Mouse (Mus musculus): ENCODE results near the gene Cux1. TPM values are rescaled to one million over a fixed set of nuclear protein-coding genes. Genes with fewer than 3 reads are reported as not detected.

Gene Cux1
- polyA plus RNA-seq, 1 experiment from 2014 or later = 89.1 TPM

DNA sequence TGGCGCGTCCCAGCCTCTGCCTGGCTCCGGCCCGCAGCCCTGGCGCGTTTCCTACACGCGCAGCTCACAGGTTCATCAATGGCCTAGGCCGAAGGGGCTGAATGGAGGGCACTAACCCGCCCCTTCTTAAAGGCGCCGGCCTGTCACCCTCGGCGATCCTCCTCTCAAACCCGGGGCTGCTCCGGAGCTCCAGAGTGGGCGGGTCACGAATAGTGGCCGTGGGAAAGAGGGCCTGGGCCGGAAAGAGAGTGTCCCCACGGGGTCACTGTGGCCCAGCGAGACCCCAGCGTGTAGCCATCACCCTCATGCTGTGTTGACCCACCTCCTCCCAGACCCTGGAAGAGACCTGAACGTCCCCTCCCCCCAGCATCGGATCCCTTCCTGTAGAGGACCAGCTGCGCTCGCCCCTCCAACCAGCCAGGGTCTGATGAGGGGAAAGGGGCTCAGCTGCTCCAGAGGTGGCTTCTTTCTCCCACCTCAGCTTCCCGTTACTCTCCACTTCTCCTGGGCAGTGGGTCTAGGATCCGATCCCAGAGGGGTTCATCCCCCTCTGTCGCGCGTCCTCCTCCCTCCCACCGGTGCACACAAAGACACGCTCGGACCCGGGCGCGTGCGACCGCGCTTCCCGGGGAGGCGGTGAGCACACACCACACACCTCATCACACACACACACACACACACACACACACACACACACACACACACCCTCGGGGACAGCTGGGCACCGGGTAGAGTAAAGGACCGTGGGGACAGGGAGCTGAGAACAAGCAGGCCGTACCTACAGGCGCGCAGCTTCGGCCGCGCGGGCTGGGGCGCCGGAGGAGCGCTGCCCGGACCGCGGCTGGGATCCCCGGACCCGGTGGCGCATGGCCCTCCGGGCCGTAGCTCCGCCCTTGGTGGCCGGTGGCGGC is 323.2 kb downstream of the Cux1 start:
- no peaks in the 10 kb centered on the region for H3K36me3 ChIP-seq (replicated peaks; ENCODE audit: control insufficient read depth, insufficient read depth)
- under 1% methylated on average over 62 of the region's 67 CpGs for WGBS
- ATAC-seq (ENCODE audit: low FRiP score) = peak; percentile 53
- H3K4me3 ChIP-seq (replicated peaks; ENCODE audit: low read length) = peak overlapping the region; percentile 67
- H3K4me2 ChIP-seq (replicated peaks) = peak overlapping the region; percentile 85
- peak; percentile 33 for DNase-seq (ENCODE audit: low spot score)
- H3K9ac ChIP-seq = peak overlapping the region; percentile 88
- H3K4me1 ChIP-seq (replicated peaks; ENCODE audit: control insufficient read depth, insufficient read depth, low read length) = peaks cover 31% of the 10 kb centered on the region; the same call in 1 of the 2 replicates
- peak overlapping the region; percentile 84 for H3K27ac ChIP-seq
- no peaks in the 10 kb centered on the region for H3K27me3 ChIP-seq (ENCODE audit: control insufficient read depth, insufficient read depth, low read length)
- H3K9me3 ChIP-seq (ENCODE audit: control insufficient read depth, low read length) = no peaks in the 10 kb centered on the region

DNA sequence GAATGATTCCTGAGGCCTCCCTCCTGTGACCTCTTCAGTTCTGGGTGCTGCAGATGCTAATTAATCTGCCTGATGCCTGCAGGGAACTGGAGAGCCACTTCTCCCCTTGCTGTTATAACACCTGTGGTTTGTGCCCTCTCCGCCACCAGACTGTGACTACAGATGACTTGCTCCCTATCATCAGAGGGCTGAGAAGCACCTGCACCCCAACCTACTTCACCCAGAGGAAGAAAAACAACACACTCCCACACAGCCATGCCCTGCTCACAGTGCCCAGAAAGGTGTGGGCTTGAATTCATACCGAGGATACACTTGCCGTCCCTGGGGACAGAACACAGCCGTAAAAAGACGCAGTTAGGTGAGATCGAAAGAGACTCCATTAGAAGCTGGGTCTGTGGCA is 326.1 kb downstream of the Cux1 start:
- H3K4me2 ChIP-seq (replicated peaks) = no peak overlapping the region
- 74% methylated on average over 6 of the region's 6 CpGs for WGBS
- peaks cover 46% of the 10 kb centered on the region for H3K4me1 ChIP-seq (replicated peaks; ENCODE audit: control insufficient read depth, insufficient read depth, low read length)
- no peak for DNase-seq (ENCODE audit: low spot score)
- no peak overlapping the region for H3K27ac ChIP-seq
- no peak for ATAC-seq (ENCODE audit: low FRiP score)
- no peak overlapping the region for H3K9ac ChIP-seq
- H3K4me3 ChIP-seq (replicated peaks; ENCODE audit: low read length) = no peak overlapping the region
- H3K27me3 ChIP-seq (ENCODE audit: control insufficient read depth, insufficient read depth, low read length) = no peaks in the 10 kb centered on the region
- H3K36me3 ChIP-seq (replicated peaks; ENCODE audit: control insufficient read depth, insufficient read depth) = no peaks in the 10 kb centered on the region
- H3K9me3 ChIP-seq (ENCODE audit: control insufficient read depth, low read length) = no peaks in the 10 kb centered on the region

- Histone ChIP-seq H3K4me2 (replicated peaks) (no peak overlapping the region), H3K9ac (no peak overlapping the region), H3K9me3 (ENCODE audit: control insufficient read depth, low read length) (no peaks in the 10 kb centered on the region), H3K27ac (no peak overlapping the region), H3K4me3 (replicated peaks; ENCODE audit: low read length) (no peak overlapping the region), H3K27me3 (ENCODE audit: control insufficient read depth, insufficient read depth, low read length) (no peaks in the 10 kb centered on the region), H3K4me1 (replicated peaks; ENCODE audit: control insufficient read depth, insufficient read depth, low read length) (peaks cover 44% of the 10 kb centered on the region), H3K36me3 (replicated peaks; ENCODE audit: control insufficient read depth, insufficient read depth) (no peaks in the 10 kb centered on the region)
- 62% methylated on average over 1 of the region's 1 CpGs for WGBS
- DNase-seq (ENCODE audit: low spot score) (no peak), ATAC-seq (ENCODE audit: low FRiP score) (no peak)
These were observed 326.9 kb downstream of the Cux1 start for GRCm38 (mm10) chr5:136240381-136240780.

GRCm38 (mm10) chr5:136237607-136238006 is 329.7 kb downstream of the Cux1 start:
- no peaks in the 10 kb centered on the region for H3K9me3 ChIP-seq (ENCODE audit: control insufficient read depth, low read length)
- H3K4me2 ChIP-seq (replicated peaks) = peak overlapping the region; percentile 52
- no peak for ATAC-seq (ENCODE audit: low FRiP score)
- H3K27me3 ChIP-seq (ENCODE audit: control insufficient read depth, insufficient read depth, low read length) = no peaks in the 10 kb centered on the region
- H3K4me1 ChIP-seq (replicated peaks; ENCODE audit: control insufficient read depth, insufficient read depth, low read length) = peaks cover 31% of the 10 kb centered on the region
- no peak overlapping the region for H3K27ac ChIP-seq
- WGBS = 2% methylated on average over 19 of the region's 19 CpGs
- H3K4me3 ChIP-seq (replicated peaks; ENCODE audit: low read length) = peak overlapping the region; percentile 23
- no peaks in the 10 kb centered on the region for H3K36me3 ChIP-seq (replicated peaks; ENCODE audit: control insufficient read depth, insufficient read depth)
- peak overlapping the region; percentile 44 for H3K9ac ChIP-seq
- no peak for DNase-seq (ENCODE audit: low spot score)

DNA sequence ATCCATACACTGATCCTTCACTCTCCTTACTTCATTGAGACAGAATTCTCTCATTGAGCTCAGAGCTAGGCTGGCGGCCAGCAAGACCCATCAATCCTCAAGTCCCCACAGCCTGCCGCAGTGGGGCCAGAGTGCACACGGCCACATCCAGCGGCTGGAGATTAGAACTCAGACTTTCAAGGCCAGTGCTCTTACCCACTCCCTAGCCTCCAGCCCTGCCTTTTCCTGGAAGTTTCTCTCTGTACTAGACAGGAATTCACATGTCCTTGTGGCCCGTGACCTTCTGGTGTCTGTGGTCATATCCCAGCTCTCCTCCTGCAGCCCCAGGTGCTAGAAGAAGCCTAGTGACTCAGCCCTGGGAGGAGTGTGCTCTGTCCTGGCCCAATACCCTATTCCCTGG is 330.7 kb downstream of the Cux1 start:
- Histone ChIP-seq H3K4me2 (replicated peaks) (no peak overlapping the region), H3K9ac (no peak overlapping the region), H3K27ac (no peak overlapping the region), H3K27me3 (ENCODE audit: control insufficient read depth, insufficient read depth, low read length) (no peaks in the 10 kb centered on the region), H3K9me3 (ENCODE audit: control insufficient read depth, low read length) (no peaks in the 10 kb centered on the region), H3K4me1 (replicated peaks; ENCODE audit: control insufficient read depth, insufficient read depth, low read length) (peaks cover 23% of the 10 kb centered on the region), H3K4me3 (replicated peaks; ENCODE audit: low read length) (no peak overlapping the region), H3K36me3 (replicated peaks; ENCODE audit: control insufficient read depth, insufficient read depth) (peaks cover 4% of the 10 kb centered on the region)
- WGBS = 78% methylated on average over 5 of the region's 5 CpGs
- DNase-seq (ENCODE audit: low spot score) (no peak), ATAC-seq (ENCODE audit: low FRiP score) (no peak)

GRCm38 (mm10) chr5:136230348-136231035 is 336.8 kb downstream of the Cux1 start:
- no peak overlapping the region for H3K9ac ChIP-seq
- no peak overlapping the region for H3K27ac ChIP-seq
- ATAC-seq (ENCODE audit: low FRiP score) (no peak), DNase-seq (ENCODE audit: low spot score) (no peak)
- H3K36me3 ChIP-seq (replicated peaks; ENCODE audit: control insufficient read depth, insufficient read depth) = peaks cover 48% of the 10 kb centered on the region
- no peak overlapping the region for H3K4me2 ChIP-seq (replicated peaks)
- peaks cover 3% of the 10 kb centered on the region; the same call in 1 of the 2 replicates for H3K4me1 ChIP-seq (replicated peaks; ENCODE audit: control insufficient read depth, insufficient read depth, low read length)
- no peak overlapping the region for H3K4me3 ChIP-seq (replicated peaks; ENCODE audit: low read length)
- 51% methylated on average over 4 of the region's 4 CpGs for WGBS
- no peaks in the 10 kb centered on the region for H3K27me3 ChIP-seq (ENCODE audit: control insufficient read depth, insufficient read depth, low read length)
- no peaks in the 10 kb centered on the region for H3K9me3 ChIP-seq (ENCODE audit: control insufficient read depth, low read length)

GRCm38 (mm10) chr5:136226246-136226876 is 340.9 kb downstream of the Cux1 start:
- ATAC-seq (ENCODE audit: low FRiP score) = no peak
- Histone ChIP-seq H3K4me3 (replicated peaks; ENCODE audit: low read length) (no peak overlapping the region), H3K36me3 (replicated peaks; ENCODE audit: control insufficient read depth, insufficient read depth) (peaks cover 80% of the 10 kb centered on the region), H3K9me3 (ENCODE audit: control insufficient read depth, low read length) (no peaks in the 10 kb centered on the region), H3K27me3 (ENCODE audit: control insufficient read depth, insufficient read depth, low read length) (no peaks in the 10 kb centered on the region), H3K4me2 (replicated peaks) (no peak overlapping the region), H3K4me1 (replicated peaks; ENCODE audit: control insufficient read depth, insufficient read depth, low read length) (no peaks in the 10 kb centered on the region), H3K9ac (no peak overlapping the region), H3K27ac (no peak overlapping the region)
- 80% methylated on average over 7 of the region's 7 CpGs for WGBS
- DNase-seq (ENCODE audit: low spot score) = no peak

GRCm38 (mm10) chr5:136218585-136218984 is 348.7 kb downstream of the Cux1 start:
- Histone ChIP-seq H3K27me3 (ENCODE audit: control insufficient read depth, insufficient read depth, low read length) (no peaks in the 10 kb centered on the region), H3K4me3 (replicated peaks; ENCODE audit: low read length) (no peak overlapping the region), H3K4me1 (replicated peaks; ENCODE audit: control insufficient read depth, insufficient read depth, low read length) (no peaks in the 10 kb centered on the region), H3K9ac (no peak overlapping the region), H3K36me3 (replicated peaks; ENCODE audit: control insufficient read depth, insufficient read depth) (peaks cover 45% of the 10 kb centered on the region), H3K9me3 (ENCODE audit: control insufficient read depth, low read length) (peaks cover 5% of the 10 kb centered on the region; the same call in 1 of the 2 replicates), H3K4me2 (replicated peaks) (no peak overlapping the region), H3K27ac (no peak overlapping the region)
- 86% methylated on average over 12 of the region's 12 CpGs for WGBS
- ATAC-seq (ENCODE audit: low FRiP score) (no peak), DNase-seq (ENCODE audit: low spot score) (no peak)

- ATAC-seq (ENCODE audit: low FRiP score) (no peak), DNase-seq (ENCODE audit: low spot score) (no peak)
- peaks cover 39% of the 10 kb centered on the region for H3K36me3 ChIP-seq (replicated peaks; ENCODE audit: control insufficient read depth, insufficient read depth)
- no peak overlapping the region for H3K9ac ChIP-seq
- no peaks in the 10 kb centered on the region for H3K4me1 ChIP-seq (replicated peaks; ENCODE audit: control insufficient read depth, insufficient read depth, low read length)
- no peaks in the 10 kb centered on the region for H3K27me3 ChIP-seq (ENCODE audit: control insufficient read depth, insufficient read depth, low read length)
- 74% methylated on average over 4 of the region's 4 CpGs for WGBS
- peaks cover 5% of the 10 kb centered on the region; the same call in 1 of the 2 replicates for H3K9me3 ChIP-seq (ENCODE audit: control insufficient read depth, low read length)
- no peak overlapping the region for H3K4me2 ChIP-seq (replicated peaks)
- H3K27ac ChIP-seq = no peak overlapping the region
- H3K4me3 ChIP-seq (replicated peaks; ENCODE audit: low read length) = no peak overlapping the region
These were observed 349.3 kb downstream of the Cux1 start for GRCm38 (mm10) chr5:136217932-136218381.

Measured in hindbrain, embryonic 14.5 days (tissue).